Mouse (Mus musculus): ENCODE measurements around the gene Gm20716.
A peak's percentile ranks its signal among the peaks of the same experiment; 100 is the strongest.

Gene Gm20716

DNA sequence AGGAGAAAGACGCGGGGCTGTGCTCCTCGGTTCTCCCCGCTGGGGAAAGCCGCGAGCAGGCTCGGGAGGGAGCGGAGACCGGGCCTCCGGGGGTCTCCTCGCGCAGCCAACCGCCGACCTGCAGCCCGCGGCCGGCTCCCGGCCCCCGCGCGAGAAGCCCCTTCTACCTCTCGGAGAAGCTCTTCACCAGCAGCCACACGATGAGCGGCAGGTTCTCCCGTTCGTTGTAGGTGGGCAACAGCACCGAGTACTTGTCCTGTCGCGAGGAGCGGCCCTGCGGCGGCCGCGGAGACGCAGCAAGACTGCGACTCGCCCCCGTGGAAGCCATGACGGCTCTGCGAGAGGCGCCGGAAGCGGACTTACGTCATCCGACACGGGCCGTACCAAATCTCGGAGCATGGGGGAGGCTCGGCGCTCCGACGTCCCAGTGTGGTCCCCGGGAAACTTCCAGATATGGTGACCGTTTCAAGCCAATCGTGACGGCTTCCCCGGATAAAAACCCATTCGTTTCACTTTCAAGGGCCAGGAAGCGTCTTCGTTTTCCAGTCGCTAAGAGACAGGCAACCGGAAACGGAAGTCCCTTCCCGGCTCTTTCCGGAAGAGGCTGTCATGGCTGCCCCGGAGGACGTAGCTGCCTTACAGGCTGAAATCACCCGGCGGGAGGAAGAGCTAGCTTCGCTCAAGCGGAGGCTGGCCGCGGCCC lies at the start of gene Gm20716, which contains the start of the genes Dpm1 and Mocs3:
Gene Gm20716, minus strand, starts transcription at position 339 of the 703 bp plus-strand sequence.
Gene Dpm1, minus strand, starts transcription at position 566 of the 703 bp plus-strand sequence.
Gene Mocs3, plus strand, starts transcription at position 597 of the 703 bp plus-strand sequence.
- peak; percentile 66 to 80 for DNase-seq (ENCODE audit: low spot score in 2 of 2)

DNA sequence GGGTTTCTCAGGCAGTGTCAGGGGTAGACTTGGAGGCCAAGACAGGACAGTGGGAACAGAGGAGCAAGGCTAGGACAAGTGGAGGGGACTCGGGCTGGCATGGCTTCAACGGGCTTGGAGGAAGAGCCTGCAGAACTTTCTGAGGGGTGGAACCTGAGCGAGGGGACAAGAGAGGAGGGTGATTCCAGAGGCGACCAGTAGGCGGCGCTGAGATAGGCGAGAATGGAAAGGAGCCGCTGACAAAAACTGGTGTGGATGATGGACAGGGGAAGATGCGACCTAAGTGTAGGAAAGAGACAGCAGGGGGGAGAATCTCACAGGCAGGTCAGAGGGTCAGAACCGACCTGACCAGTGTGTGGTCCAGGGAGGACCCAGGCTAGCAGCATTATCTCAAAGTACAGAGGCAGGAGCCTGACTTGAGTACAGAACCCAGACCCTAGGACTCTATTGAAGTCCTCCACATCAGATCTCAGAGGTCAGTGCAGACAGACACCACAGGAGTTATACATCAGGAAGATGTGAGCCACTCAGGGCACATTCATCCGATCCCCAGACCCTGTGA lies 44.3 kb upstream of the Gm20716 start:
- peak; percentile 74 to 78 for DNase-seq (ENCODE audit: low spot score in 2 of 2)

DNA sequence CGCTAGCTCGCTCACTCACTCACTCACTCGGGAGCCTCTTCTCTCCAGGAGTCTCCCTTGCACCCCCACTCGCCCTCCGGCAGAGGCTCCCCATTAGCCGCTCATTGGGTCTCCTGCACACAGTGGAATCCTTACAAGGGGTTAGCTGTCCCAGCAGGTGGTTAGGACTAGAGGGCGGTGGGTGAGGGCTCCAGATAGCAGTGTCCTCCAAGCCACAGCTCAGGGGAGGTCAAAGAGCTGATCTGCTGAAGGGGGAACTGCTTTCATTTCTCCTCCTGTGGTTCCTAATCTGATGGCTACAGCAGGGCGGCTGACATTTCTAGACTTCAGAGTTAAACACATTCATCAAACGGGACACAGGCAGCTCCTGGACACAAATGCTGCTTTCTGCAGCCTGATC lies 43.2 kb upstream of the Gm20716 start:
- no peak for DNase-seq (ENCODE audit: low spot score in 2 of 2)

DNA sequence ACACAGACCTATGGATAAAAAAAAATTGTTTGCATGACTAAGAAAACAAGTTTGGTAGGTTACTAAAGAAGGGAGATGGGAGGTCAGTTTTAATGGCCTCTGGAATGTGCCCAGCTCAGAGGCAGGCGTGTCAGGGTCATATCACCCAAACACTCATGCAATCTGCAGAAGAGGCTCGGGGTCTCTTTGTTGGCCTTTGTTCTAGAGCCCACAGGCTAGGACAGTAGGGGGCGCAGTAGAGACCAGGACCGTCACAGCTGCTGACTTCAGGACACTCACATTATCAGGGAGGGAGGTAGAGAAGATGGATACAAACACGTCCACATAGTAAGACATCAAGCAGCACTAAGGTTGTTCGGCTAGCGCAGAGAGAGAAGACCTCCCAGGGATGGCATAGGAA lies 37.9 kb upstream of the Gm20716 start:
- DNase-seq (ENCODE audit: low spot score in 2 of 2): peak in 1 of 2 experiments; percentile 38

DNA sequence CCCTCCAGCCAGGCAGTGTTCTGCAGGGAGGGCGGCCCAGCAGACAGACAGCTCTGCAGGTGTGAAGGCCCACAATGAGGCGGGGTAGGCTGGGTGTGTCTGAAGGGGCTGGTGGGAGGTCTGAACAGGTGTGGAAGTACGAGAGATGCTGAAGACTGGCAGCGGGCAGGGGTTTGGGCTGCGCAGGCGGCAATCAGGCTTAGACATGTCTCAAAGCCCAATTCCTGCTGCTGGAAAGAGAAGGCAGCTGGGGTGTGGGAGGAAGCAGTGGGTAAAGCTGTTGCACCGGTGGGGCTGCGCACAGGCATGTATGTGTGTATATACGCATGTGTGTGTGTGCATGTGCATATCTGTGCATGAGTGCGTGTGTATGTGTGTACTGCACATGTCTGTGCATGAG lies 30.7 kb upstream of the Gm20716 start:
- DNase-seq (ENCODE audit: low spot score in 2 of 2): no peak

DNA sequence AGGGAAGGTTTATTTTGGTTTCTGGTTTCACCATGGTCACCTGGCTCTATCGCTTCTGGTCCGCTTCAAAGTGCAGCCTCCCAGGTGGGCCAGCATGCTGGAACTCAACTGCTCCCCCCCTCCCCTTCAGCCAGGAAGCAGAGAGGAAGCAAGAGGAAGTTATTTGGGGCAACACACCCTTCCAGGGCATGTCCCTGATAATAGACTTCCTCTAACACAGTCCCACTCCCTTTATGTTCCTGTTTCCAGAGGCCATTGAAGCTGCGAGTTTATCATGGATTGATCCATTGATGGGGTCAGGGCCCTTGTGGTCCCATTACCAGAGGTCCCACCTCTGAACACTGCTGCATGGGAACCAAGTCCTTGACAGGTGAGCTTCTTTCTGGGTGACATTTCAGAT lies 30.0 kb upstream of the Gm20716 start:
- DNase-seq (ENCODE audit: low spot score in 2 of 2): no peak

DNA sequence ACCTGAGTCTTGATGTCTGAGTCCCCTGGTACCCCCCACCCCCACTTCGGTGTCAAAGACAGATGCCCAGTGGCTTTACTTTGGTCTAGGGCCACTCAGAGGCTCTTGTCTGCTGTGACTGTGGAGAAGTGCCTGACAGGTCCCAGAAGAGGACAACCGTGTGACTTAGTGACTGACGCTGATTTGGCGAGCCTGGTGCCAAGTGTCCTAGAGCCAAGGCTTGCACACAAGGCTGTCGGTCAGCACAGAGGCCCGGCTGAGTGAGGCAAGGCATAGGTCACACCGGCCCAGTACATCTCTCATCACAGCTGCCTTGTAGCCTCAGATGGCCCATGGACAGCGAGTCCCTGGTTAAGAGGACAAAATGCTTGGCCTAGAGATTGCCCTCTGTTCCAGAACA lies 28.9 kb upstream of the Gm20716 start:
- no peak for DNase-seq (ENCODE audit: low spot score in 2 of 2)

DNA sequence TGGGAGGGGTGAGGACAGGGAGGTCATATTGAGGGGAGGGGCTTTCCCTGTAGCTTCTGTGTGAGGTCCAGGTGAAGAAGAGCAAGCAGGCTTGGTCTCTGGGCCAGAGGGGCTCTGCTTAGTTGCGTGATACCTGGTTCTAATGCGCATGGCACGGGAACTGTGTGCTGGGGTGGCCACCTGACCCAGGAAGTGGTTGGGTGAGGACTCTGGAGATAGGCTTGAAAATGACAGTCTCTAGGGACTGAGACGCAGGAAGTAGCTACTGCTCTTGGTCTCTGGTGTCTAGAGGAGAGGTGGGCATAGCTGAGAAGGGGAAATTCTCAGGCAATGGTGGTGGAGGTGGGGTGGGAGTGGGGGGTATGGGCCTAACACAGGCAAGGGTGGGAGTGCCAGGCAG lies 27.0 kb upstream of the Gm20716 start:
- no peak for DNase-seq (ENCODE audit: low spot score in 2 of 2)

DNA sequence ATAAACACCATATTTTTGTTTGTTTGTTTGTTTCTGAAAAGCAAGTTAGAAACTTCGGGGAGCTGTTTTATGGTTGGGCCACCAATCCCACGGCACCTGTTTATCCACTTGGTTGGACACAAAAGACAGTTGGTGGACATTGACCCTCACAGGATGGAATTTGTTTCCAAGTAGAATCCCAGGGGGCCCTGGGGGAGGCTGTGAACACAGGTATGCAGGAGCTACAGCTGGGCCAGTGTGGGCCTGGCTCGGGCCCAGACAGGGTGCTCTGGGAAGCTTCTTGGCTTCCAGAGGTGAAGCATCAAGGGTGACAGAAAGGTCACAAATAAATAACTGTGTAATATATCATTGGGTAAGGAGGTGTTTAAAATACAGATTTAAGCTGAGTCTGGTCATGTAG lies 26.3 kb upstream of the Gm20716 start:
- no peak for DNase-seq (ENCODE audit: low spot score in 2 of 2)

DNA sequence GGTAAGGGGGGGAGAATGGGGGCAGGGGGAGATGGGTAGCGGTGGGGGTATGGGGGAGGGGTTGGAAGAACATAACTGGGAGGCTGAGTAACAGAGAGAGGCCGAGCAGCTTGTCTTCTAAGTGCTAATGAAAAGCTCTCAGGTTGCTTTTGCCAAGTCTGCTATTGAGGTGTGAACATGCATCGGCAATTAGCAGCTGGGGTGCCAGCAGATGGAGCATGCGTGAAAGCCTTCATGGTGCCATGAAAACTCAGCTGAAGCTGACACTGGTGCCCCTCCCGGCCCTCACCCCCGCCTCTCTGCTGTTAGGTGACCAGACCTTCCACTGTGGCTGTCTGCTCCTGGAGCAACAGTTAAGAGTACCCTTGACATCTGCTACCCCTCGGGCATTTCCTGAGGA lies 23.7 kb upstream of the Gm20716 start:
- no peak for DNase-seq (ENCODE audit: low spot score in 2 of 2)

DNA sequence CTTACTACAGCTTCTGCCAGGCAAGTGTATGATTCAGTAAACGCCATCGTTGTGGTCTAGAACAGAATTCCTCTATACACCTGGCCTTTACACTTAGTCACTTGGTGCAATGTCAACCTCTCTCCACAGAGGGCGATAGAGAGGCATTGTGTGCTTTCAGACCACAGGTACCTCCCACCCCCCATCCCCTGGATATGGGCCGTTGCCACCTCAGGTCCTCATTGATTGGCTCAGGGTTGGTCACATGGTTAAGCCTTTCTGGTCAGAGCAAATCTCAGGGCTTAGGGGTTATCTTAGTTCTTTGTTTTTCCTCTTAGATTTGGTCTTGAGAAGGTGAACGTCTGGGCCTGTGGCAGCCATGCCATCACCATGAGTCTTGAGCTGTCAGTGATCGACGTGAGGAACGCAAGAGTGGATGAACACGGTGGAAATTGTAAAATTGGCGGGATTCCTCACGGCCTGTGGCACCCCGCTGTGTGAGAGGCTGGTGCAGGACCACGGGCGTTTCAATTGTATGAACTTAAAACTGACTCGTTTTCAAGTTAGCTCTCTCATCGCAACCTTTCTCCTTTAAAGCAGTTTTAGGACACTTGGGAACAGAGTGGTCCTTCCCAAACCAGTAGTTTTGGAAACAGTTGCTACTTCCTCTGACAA lies 22.6 kb upstream of the Gm20716 start:
- peak in 1 of 2 experiments; percentile 40 for DNase-seq (ENCODE audit: low spot score in 2 of 2)

DNA sequence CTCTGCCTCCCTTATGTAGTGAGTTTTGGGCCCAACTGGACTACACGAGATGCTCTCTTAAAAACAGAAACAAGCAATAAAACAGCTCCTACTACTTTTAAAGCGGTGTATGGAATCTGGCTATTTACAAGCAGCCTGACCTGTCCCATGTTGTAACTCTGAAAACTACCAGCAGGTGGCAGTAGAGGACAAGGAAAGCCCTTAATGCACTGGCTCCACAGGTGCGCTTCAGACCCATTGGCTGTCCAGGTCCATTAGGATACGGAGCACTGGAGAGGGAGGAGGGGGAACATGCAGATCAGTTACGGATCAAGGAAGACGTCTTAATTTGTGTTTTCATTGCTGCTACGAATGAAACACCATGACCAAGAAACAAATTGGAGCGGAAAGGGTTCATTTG lies 20.1 kb upstream of the Gm20716 start:
- DNase-seq (ENCODE audit: low spot score in 2 of 2): peak; percentile 81 to 94

DNA sequence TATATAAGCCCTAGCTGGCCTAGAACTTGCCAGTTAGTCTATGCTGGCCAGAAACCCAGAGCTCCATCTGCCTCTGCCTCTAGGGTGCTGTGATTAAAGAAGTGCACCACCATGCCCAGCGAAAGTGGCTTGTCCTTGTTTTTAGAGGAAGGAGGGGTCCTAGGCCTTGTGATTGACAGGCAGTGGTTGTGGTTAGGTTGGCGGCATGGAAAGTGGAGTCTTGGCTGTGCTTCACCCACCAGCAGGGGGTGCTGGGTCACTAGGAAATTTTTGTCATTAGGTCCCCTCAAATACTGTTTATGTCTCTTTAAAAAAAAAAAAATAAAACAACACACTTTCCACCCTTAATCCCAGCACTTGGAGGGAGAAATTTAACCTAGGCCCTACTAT lies 18.7 kb upstream of the Gm20716 start:
- DNase-seq (ENCODE audit: low spot score in 2 of 2): peak in 1 of 2 experiments; percentile 60

DNA sequence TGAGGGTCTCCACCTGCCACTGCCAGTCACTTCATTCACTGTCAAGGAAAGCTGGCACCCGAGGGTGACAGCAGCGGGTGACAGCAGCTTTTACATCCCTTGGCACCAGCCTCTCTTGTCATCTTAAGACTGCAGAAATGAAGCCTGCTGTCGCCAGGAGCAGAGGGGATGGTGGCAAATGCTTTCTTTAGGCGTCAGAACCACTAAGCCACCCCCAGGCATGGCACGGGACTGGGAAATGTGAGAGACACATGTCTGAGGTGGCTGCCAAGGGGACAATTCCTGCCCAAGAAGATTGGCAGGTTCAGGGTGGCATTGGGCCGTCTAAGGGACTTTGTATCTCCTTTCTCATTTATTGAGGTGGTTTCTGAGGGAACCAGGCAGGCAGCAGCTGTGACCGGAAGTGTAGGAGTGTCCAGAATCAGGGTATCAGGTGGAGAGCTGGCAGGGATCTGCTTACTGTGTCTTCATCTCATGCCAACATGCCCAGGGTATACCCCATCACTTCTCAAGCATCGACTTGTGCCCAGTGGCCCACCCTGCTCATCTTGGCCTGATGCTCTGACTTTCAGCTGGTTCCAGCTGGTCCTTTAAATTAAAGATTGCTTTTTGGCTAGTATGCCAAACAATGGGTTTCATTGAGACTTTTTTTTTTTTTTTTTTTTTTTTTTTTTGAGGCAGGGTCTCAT lies 18.1 kb upstream of the Gm20716 start:
- peak in 1 of 2 experiments; percentile 57 for DNase-seq (ENCODE audit: low spot score in 2 of 2)

DNA sequence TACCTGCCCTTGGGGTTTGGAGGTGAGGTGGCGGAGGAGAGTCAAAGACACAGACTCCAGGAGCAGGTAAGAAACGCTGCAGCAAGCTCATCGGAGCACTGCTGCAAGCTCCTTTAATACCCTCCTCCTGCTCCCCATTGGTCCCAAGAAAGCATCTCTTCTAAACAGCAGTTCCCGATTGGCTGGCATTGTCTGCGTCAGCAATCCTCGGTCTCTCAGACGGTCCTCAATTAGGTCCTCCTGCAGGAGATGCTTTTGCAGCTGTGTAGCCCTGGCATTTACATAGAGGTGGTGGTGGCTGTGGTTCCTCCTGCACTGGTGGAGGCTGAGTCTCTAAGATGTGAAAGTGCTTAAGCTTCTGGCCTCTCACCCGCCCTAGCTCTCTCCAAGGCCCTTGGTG lies 15.4 kb upstream of the Gm20716 start:
- DNase-seq (ENCODE audit: low spot score in 2 of 2): no peak

DNA sequence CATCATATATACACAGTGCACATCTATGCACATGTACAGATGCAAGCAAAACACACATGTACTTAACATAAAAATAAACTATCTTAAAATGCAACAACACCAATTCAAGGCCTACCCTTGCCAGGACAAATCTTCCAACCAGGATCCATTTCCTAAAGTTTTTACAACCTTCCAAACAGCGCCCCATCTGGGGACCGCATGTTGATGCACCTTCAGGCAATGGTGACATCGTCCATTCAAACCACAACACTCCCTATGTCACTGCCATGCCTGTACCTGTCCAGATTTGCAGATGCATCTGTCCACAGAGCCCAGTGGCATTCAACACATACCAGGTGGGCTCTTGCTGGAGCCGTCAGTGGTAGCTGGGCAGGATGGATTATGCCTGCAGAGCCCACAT lies 13.1 kb upstream of the Gm20716 start:
- no peak for DNase-seq (ENCODE audit: low spot score in 2 of 2)

DNA sequence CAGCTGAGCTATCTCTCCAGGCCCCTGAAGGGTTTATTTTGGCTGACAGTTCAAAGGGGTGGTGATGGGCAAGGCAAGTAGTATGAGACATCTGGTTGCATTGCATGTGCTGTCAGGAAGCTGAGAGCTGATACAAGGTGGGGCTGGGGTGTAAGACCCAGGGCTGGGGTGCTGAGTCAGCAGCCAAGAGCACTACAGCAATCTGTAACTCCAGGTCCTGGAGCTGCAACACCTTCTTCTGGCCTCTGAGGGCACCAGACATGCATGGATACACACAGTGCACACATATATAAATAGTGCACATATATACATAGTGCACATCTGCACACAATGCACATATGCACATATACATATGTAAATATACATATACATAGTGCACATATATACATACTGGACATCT lies 12.7 kb upstream of the Gm20716 start:
- no peak for DNase-seq (ENCODE audit: low spot score in 2 of 2)

DNA sequence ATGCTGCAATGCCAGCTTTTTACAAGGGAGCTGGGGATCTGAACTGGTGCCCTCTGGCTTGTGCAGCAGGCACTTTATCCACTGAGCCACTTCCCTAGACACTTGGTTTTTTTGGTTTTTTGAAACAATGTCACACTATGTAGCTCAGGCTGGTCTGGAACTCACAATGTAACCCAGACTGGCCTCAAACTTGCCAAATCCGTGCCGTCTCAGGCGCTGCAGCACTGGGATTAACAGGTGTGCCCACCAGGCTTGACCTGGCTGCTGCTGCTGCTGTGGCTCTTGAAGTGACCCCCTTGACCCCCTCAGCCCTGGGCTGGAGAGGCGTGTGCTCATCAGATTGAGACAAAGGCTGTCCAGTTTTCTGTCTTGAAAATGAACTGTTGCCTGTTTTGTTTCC lies 8.2 kb upstream of the Gm20716 start:
- no peak for DNase-seq (ENCODE audit: low spot score in 2 of 2)

DNA sequence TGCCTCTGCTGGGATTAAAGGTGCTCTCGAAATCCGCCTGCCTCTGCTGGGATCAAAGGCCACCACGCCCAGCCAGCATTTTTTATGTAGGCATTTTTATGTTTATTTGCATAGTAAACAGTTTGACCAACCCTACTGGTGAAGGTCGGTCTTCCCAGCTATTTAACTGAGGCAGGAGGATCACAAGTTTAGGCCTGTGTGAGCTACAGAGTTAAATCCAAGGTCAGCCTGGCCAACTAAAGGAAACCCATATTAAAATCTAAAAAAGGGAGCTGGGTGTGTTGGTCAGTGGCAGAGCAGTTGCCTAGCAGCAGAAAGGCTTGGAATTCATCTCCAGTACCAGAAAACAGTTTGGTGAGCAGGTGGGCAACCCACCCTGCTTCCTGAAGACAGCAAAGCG lies 3.1 kb upstream of the Gm20716 start:
- no peak for DNase-seq (ENCODE audit: low spot score in 2 of 2)

DNA sequence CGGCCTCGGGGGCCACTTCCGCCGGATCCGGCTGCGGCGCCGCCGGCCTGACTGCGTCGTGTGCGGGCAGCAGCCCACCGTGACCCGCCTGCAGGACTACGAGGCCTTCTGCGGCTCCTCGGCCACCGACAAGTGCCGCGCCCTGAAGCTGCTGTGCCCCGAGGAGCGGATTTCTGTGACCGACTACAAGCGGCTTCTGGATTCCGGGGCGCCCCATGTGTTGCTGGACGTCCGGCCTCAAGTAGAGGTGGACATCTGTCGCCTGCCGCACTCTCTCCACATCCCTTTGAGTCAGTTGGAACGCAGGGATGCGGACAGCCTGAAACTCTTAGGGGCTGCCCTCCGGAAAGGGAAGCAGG lies 1.3 kb upstream of the Gm20716 start:
- DNase-seq (ENCODE audit: low spot score in 2 of 2): no peak

DNA sequence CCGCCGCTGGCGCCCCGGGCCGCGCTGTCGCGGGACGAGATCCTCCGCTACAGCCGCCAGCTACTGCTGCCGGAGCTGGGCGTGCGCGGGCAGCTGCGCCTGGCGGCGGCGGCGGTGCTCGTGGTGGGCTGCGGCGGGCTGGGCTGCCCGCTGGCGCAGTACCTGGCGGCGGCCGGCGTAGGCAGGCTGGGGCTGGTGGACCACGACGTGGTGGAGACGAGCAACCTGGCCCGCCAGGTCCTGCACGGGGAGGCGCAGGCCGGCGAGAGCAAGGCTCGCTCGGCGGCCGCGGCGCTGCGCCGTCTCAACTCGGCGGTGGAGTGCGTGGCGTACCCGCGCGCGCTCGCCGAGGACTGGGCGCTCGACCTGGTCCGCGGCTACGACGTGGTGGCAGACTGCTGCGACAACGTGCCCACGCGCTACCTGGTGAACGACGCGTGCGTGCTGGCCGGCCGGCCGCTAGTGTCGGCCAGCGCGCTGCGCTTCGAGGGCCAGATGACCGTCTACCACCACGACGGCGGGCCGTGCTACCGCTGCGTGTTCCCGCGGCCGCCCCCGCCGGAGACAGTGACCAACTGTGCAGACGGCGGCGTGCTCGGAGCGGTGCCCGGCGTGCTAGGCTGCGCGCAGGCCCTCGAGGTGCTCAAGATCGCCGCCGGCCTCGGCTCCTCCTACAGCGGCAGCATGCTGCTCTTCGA lies 758 bp upstream of the Gm20716 start:
- DNase-seq (ENCODE audit: low spot score in 2 of 2): peak in 1 of 2 experiments; percentile 26

All from cerebellum, postnatal 4 days (tissue).